Mouse (Mus musculus) heart, postnatal 0 days (tissue): Measurements from ENCODE around the gene Clrn3.

ENCODE experiments used
- CTCF ChIP-seq: IDR thresholded peaks from 2 replicates; pipeline ENCODE4 v1.5.1; 2016; ENCODE audit warnings: antibody characterized with exemption, control low read depth, low read depth
- EP300 ChIP-seq: IDR thresholded peaks from 2 replicates; pipeline ENCODE4 v1.6.1; 2016; ENCODE audit warnings: antibody characterized with exemption, low read depth

DNA sequence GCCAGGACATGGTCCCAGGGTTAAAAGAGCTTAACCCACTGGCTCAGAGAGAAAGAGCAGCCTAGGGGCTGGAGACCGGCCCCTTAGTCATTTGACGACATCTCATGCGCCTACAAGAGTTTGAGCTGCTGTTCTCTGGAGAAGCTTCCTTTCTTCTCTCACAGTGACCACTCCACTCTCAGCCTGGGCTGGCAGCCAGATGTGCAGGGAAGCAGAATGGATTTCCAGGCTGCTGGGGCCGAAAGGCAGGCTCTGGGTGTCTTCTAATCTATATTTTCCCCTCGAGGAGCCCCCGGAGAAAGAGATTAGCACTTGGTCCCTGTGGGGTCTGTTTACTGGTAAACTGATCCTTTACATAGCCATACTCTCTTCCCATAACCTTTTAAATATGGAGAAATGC lies 44.7 kb downstream of the Clrn3 start:
- TF ChIP-seq CTCF (no peak), EP300 (no peak)
